Mouse (Mus musculus) cortical plate, adult 2 months (tissue): ENCODE data around the gene Kctd15.

Experiments
- CTCF ChIP-seq: fragments of 200-500 bp; IDR thresholded peaks from 2 replicates; pipeline ENCODE4 v1.5.1; 2011; ENCODE audit warnings: mild to moderate bottlenecking, control low read depth, low read length; ENCODE audit not compliant: insufficient read depth; ENCODE audit errors: extremely low read depth
- POLR2A ChIP-seq: fragments of 200-500 bp; IDR thresholded peaks from 2 replicates; pipeline ENCODE4 v1.6.1; 2011; ENCODE audit warnings: mild to moderate bottlenecking, low read length, control low read depth; ENCODE audit not compliant: insufficient read depth; ENCODE audit errors: extremely low read depth

GRCm38 (mm10) chr7:34598576-34598975 is 58.0 kb downstream of the Kctd15 start:
- TF ChIP-seq CTCF (no peak), POLR2A (no peak)
